Mouse (Mus musculus) gastrocnemius, adult 18-20 months (tissue): Measurements from ENCODE around the gene Ldlrad3. TPM values are rescaled to one million over a fixed set of nuclear protein-coding genes. Genes with fewer than 3 reads are reported as not detected.

Experiments used
- DNase-seq: peaks from one replicate; pipeline ENCODE4 v3.0.0; 2021; ENCODE audit warnings: low spot score
- total RNA-seq, 2 experiments: library from RNA; stranded (reverse); gene quantifications; 2 replicates each; pipeline ENCODE4 v1.2.3; 2021

Gene Ldlrad3
- total RNA-seq, 2 experiments from 2014 or later = 2.9 to 4.9 TPM

GRCm38 (mm10) chr2:102190956-102191355 lies 4.8 kb upstream of the Ldlrad3 start:
- no peak for DNase-seq

DNA sequence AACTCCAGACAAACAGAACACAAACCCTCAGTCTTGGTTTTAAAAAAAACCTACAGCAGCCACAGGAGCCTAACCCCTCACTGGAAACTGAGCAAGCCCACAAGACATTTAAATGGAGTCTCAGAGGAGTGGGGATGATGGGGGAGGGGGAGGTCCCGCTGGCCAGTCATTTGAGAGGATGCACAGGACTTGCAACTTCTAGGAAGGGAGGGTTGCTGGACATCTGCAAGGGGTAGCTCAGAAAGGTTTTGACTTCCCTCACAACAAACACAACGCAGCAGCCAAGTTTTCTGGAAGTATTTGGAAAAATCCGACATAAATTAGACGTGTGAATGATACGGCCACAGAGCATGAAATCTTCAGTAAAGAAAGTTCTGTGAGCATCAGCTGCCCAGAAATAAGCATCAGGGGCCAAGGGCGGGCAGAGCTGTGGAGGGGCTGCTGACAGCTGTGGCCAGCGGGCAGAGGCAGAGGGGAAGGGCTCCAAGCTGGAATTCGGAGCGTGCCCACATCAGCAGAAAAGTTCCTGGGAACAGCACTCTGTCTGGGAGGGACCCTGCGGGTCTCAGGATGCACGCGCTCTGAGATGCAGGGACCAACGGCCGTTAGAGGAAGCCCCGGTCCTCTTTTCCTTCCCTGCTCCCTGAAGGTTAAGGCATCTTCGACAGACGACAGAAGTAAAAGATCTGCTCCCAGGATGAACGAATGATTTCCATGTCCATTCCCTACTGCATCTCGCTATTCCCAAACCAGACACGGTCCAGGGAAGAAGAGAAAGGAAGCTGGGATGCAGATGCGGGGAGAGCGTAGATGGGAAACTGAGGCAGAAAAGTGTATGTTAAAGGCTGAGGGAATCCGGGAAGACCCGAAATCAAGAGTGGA lies 875 bp downstream of the Ldlrad3 start:
- no peak for DNase-seq

- no peak for DNase-seq
Measured at GRCm38 (mm10) chr2:102183720-102184480, 2.3 kb downstream of the Ldlrad3 start.

GRCm38 (mm10) chr2:102181459-102181858 lies 4.7 kb downstream of the Ldlrad3 start:
- no peak for DNase-seq

DNA sequence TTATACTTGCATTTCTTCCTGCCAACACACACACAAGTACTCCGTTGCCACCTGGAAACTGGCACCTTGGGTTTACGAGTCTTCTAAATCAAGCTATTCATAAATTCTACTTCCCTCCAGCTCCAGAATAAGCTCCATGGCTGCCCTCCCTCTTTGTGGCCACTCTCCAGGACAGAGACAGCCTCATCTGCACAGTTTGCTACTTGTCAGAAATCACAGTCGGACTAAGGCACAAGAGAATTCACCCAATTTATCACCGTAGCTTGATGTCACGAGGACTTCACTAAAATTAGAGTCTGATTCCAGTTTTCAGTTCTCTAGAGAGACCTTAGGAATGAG lies 9.8 kb downstream of the Ldlrad3 start:
- no peak for DNase-seq

DNA sequence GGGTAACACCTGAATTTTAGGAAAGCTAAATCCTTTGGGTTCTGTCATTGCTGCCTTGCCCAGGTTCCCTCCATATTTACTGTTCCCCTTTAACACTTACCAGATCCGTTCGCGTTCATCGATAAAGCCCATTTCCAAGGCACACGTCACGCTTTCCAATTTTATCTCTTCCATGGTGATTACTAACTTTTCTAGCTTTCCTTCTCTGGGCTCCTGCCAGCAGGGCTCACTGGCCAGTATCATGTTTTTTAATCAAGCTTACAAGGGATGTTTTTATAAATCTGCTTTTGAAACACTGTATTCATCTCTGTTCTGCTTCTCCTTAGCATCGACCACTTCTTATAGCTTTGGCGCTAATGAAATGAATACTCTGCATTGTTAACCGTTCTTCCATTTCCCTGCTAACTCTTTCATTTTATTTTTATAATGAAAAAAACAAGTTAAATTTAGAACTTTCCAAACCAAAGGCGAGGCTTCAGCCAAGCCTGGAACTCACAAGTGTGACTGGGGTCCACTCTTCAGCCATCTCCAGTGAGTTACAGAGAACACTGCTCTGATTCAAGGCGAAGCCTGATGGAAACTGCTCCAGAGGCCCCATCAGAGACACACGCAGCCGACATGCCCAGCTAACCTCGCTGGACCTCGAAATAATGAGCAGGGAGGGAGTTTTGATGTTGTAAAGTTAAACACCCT lies 10.3 kb downstream of the Ldlrad3 start:
- no peak for DNase-seq

DNA sequence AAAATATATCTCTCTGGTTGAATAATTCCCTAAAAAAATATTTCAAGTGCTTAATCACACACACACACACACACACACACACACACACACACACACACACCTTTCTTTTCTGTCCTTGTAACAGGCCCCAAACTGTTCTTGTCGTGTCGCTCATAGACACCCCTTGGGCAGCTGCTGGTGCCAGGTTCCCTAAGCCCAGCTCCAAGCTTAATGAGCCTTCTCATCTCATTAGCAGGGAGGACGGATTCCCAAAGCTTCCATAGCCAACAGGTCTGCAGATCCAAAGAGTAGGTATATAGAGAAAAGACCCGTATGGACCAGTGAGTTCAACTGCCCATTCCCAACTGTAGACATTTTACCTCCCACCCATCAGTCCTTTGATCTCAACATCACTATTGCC lies 13.7 kb downstream of the Ldlrad3 start:
- no peak for DNase-seq

- DNase-seq = no peak
Measured at GRCm38 (mm10) chr2:102166550-102167325, 19.4 kb downstream of the Ldlrad3 start.

- no peak for DNase-seq
Measured at GRCm38 (mm10) chr2:102163106-102163505, 23.1 kb downstream of the Ldlrad3 start.

DNA sequence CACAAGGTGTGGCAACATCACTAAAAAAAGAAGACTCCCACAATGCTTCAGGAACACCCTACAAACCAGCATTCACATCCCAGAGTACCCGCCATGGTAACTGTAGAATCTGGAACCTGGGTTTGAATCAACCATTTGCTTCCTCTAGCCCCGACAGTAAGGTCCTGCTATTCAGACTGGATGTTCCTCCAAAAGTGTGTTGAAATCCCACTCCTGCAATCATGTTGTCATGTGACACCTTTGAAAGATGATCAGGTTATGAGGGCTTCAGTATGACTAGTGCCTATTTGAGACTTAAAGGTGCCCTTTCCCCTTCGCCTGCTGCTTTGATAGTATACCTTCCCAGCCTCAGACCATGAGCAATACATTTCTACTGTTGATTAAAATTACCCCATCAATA lies 28.6 kb downstream of the Ldlrad3 start:
- DNase-seq = no peak

GRCm38 (mm10) chr2:102157010-102157409 lies 29.2 kb downstream of the Ldlrad3 start:
- DNase-seq = no peak

- DNase-seq = no peak
Measured at GRCm38 (mm10) chr2:102156460-102156859, 29.7 kb downstream of the Ldlrad3 start.

DNA sequence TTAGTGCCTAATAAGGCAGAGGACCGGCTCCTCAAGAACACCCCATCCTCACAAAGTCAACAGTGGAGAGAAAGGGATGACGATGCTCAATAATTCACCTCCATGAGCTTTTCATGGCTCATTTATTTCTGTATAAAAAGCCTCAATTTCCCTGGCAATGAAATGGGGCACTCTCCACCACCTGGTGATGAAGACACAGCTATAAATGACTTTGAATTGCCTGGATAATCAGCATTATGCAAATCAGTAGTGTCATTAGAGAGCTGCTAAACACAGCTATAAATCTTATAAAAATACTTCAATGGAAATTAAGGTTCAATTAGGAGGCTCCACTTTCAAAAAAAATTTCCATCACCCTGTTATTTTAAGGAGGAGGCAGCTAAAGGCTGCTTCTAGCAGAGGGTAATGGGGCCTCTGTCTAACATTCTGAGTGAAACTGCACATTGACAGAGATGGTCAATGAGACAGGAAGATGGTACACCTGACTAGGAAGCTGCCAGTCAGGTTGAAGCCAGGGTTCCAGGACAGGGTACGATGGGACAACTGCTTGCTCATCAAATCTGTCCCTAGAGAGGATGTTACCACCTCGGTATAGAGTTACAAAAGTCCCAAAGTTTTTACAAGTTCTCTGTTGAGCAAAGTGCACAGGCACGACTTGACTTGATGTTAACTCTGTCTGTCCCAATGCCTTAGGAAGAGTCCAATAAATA lies 30.7 kb downstream of the Ldlrad3 start:
- DNase-seq = no peak

DNA sequence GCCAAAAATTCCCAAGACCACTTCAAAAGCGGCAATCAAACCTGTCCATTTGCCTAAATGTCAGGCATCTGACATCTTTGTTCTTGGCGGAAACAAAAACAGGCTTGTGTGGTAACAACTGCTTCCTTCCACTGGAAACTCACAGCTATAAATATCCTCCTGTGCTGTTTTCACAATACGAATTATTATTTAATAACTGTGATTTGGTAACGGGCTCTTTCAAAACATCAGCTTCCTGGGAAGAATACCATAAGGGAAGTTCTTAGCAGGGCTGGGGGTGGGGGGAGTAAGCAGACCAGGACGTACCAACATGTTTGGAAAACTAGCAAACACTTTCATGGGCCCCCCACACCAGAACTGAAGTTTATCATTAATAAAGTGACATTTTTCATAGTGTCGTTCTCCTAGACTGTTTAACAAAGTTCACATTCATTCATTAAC lies 31.4 kb downstream of the Ldlrad3 start:
- DNase-seq = no peak

DNA sequence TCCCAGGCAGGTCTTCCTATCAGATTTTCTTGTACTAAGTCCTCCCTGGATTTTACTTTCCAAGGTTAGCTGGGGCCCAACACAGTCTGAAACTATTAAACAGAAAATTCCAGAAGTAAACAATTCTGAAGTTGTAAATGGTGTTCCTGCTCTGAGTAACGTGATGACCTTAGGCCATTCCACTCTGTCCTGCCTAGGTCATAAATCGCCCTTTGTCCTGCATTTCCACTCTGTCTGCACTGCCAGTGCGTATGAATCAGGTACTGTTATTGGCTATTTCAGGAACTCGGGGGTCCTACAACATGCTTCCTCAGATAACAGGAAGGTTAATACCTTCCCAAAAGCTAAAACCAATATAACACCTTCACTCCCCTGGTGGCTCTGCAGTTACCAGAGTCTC lies 31.9 kb downstream of the Ldlrad3 start:
- no peak for DNase-seq

- DNase-seq = no peak
Measured at GRCm38 (mm10) chr2:102153516-102153915, 32.7 kb downstream of the Ldlrad3 start.

DNA sequence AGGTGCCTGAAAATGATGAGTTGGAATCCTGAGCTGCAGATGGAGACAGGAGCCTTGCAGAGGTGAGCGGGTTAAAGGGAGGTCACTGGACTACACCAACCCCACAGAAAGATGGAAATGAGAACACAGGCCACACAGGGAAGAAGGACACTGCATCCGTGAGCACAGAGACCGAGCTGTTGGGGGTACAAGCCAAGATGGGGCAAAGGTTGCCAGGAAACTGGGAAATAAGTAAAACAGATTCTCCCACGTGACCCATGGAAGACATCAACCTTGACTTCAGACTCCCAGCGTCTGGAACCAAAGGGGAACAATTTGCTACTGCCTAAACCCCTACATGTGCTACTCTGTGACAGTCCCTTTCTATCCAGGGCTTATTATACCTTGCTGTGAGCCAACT lies 33.3 kb downstream of the Ldlrad3 start:
- DNase-seq = no peak

- DNase-seq = no peak
Measured at GRCm38 (mm10) chr2:102149058-102149457, 37.1 kb downstream of the Ldlrad3 start.

DNA sequence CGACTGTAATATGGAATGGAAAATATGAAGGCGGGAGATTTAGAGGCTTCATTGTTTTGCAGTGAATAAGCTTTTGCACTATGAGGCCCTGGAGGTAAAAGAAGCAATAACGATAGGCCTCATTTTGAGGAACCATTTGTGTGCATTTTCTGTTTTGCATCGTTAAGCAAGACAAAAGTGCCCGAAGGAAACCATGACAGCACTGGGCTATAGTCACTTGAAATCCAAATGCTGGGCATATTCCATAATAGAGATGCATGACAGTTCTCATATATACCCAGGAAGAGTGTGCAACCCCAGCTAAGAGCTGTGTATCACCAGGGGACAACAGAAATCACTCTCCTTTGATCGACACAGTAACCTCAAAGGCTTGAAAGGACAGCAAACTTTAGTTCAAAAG lies 38.1 kb downstream of the Ldlrad3 start:
- DNase-seq = no peak

GRCm38 (mm10) chr2:102147561-102147960 lies 38.6 kb downstream of the Ldlrad3 start:
- DNase-seq = no peak

- DNase-seq = no peak
Measured at GRCm38 (mm10) chr2:102146386-102146785, 39.8 kb downstream of the Ldlrad3 start.
